Mouse (Mus musculus): Measurements from ENCODE around the gene Ivns1abp.
"Not testable (repeated sequence)": the region's sequence is repeated elsewhere in the genome, so short reads cannot be mapped to it uniquely, and the experiment has no call there.

The Ivns1abp gene

GRCm38 (mm10) chr1:151344283-151345108 is at the start of gene Ivns1abp:
Gene Ivns1abp, plus strand, starts transcription at chr1:151344477.
- DNase-seq (ENCODE audit: low read depth, low spot score), result peak; percentile 91

- DNase-seq (ENCODE audit: low read depth, low spot score), result no peak
Measured at GRCm38 (mm10) chr1:151295486-151295885, 48.8 kb upstream of the Ivns1abp start.

GRCm38 (mm10) chr1:151296621-151297020 is 47.7 kb upstream of the Ivns1abp start:
- DNase-seq (ENCODE audit: low read depth, low spot score), result no peak

- no peak for DNase-seq (ENCODE audit: low read depth, low spot score)
Measured at GRCm38 (mm10) chr1:151297025-151297424, 47.3 kb upstream of the Ivns1abp start.

- no peak for DNase-seq (ENCODE audit: low read depth, low spot score)
Measured at GRCm38 (mm10) chr1:151297596-151297995, 46.7 kb upstream of the Ivns1abp start.

- no peak for DNase-seq (ENCODE audit: low read depth, low spot score)
Measured at GRCm38 (mm10) chr1:151301456-151301855, 42.8 kb upstream of the Ivns1abp start.

GRCm38 (mm10) chr1:151301904-151302303 is 42.4 kb upstream of the Ivns1abp start:
- no peak for DNase-seq (ENCODE audit: low read depth, low spot score)

- DNase-seq (ENCODE audit: low read depth, low spot score), result no peak
Measured at GRCm38 (mm10) chr1:151303265-151303664, 41.0 kb upstream of the Ivns1abp start.

GRCm38 (mm10) chr1:151305001-151305400 is 39.3 kb upstream of the Ivns1abp start:
- not testable (repeated sequence) for DNase-seq (ENCODE audit: low read depth, low spot score)

GRCm38 (mm10) chr1:151307059-151307458 is 37.2 kb upstream of the Ivns1abp start:
- no peak for DNase-seq (ENCODE audit: low read depth, low spot score)

GRCm38 (mm10) chr1:151307821-151308220 is 36.5 kb upstream of the Ivns1abp start:
- DNase-seq (ENCODE audit: low read depth, low spot score), result no peak

GRCm38 (mm10) chr1:151308508-151308907 is 35.8 kb upstream of the Ivns1abp start:
- no peak for DNase-seq (ENCODE audit: low read depth, low spot score)

GRCm38 (mm10) chr1:151310511-151310910 is 33.8 kb upstream of the Ivns1abp start:
- DNase-seq (ENCODE audit: low read depth, low spot score), result no peak

GRCm38 (mm10) chr1:151311379-151311778 is 32.9 kb upstream of the Ivns1abp start:
- DNase-seq (ENCODE audit: low read depth, low spot score), result no peak

- DNase-seq (ENCODE audit: low read depth, low spot score), result no peak
Measured at GRCm38 (mm10) chr1:151319267-151319666, 25.0 kb upstream of the Ivns1abp start.

- DNase-seq (ENCODE audit: low read depth, low spot score), result no peak
Measured at GRCm38 (mm10) chr1:151320408-151320807, 23.9 kb upstream of the Ivns1abp start.

- no peak for DNase-seq (ENCODE audit: low read depth, low spot score)
Measured at GRCm38 (mm10) chr1:151325328-151325727, 18.9 kb upstream of the Ivns1abp start.

- DNase-seq (ENCODE audit: low read depth, low spot score), result no peak
Measured at GRCm38 (mm10) chr1:151328341-151329097, 15.8 kb upstream of the Ivns1abp start.

GRCm38 (mm10) chr1:151329601-151330000 is 14.7 kb upstream of the Ivns1abp start:
- no peak for DNase-seq (ENCODE audit: low read depth, low spot score)

- no peak for DNase-seq (ENCODE audit: low read depth, low spot score)
Measured at GRCm38 (mm10) chr1:151332819-151333218, 11.5 kb upstream of the Ivns1abp start.

GRCm38 (mm10) chr1:151338234-151338633 is 6.0 kb upstream of the Ivns1abp start:
- DNase-seq (ENCODE audit: low read depth, low spot score), result no peak

- DNase-seq (ENCODE audit: low read depth, low spot score), result no peak
Measured at GRCm38 (mm10) chr1:151338941-151339340, 5.3 kb upstream of the Ivns1abp start.
